Mouse (Mus musculus) liver, embryonic 12.5 days (tissue): ENCODE results near the gene Rgs16. TPM values are rescaled to one million over a fixed set of nuclear protein-coding genes. Genes with fewer than 3 reads are reported as not detected.

ENCODE experiments used
- ATAC-seq: fragments of 200-750 bp; cut with Nextera tagmentation; 2 replicates; pipeline ENCODE4 v1.8.0; 2017; ENCODE audit warnings: moderate number of reproducible peaks, mild to moderate bottlenecking, moderate library complexity
- H3K27ac ChIP-seq: fragments of 300-500 bp; sonication (generic); 2 replicates; pipeline ENCODE4 v1.5.1; 2016; ENCODE audit warnings: mild to moderate bottlenecking
- H3K27me3 ChIP-seq: fragments of 300-500 bp; sonication (generic); replicated peaks from 2 replicates; pipeline ENCODE4 v1.6.1; 2016; ENCODE audit warnings: mild to moderate bottlenecking, moderate library complexity
- H3K36me3 ChIP-seq: fragments of 300-500 bp; sonication (generic); 2 replicates; pipeline ENCODE4 v1.6.1; 2016; ENCODE audit warnings: mild to moderate bottlenecking, moderate library complexity
- H3K4me1 ChIP-seq: fragments of 300-500 bp; sonication (generic); 2 replicates; pipeline ENCODE4 v1.6.1; 2016
- H3K4me2 ChIP-seq: fragments of 300-500 bp; sonication (generic); 2 replicates; pipeline ENCODE4 v1.6.1; 2016; ENCODE audit warnings: mild to moderate bottlenecking, moderate library complexity
- H3K4me3 ChIP-seq: fragments of 300-500 bp; sonication (generic); 2 replicates; pipeline ENCODE4 v1.5.1; 2016; ENCODE audit warnings: mild to moderate bottlenecking, moderate library complexity
- H3K9ac ChIP-seq: fragments of 300-500 bp; sonication (generic); 2 replicates; pipeline ENCODE4 v1.6.1; 2016; ENCODE audit warnings: mild to moderate bottlenecking, moderate library complexity
- H3K9me3 ChIP-seq: fragments of 300-500 bp; sonication (generic); replicated peaks from 2 replicates; pipeline ENCODE4 v1.6.1; 2016; ENCODE audit warnings: mild to moderate bottlenecking, moderate library complexity
- WGBS: fragments of 180-500 bp; shearing (Covaris S2); methylation state at CpG from one replicate; pipeline ENCODE4 v1.1.7; 2016; ENCODE audit not compliant: insufficient replicate concordance; 5-methylcytosine and 5-hydroxymethylcytosine counted together
- polyA plus RNA-seq: library from polyadenylated mRNA; unstranded; fragments of >200 nt; fragmentation: Nextera tagmentation; extraction: Ambion mirVana; gene quantifications from 2 replicates; pipeline ENCODE4 v1.2.1, GENCODE M21; 2016

Gene Rgs16
- polyA plus RNA-seq, 1 experiment from 2014 or later = 0.57 TPM

GRCm38 (mm10) chr1:153726636-153727035 lies 13.5 kb upstream of the Rgs16 start:
- no peaks in the 10 kb centered on the region for H3K27me3 ChIP-seq
- H3K9me3 ChIP-seq = no peaks in the 10 kb centered on the region
- no peak for ATAC-seq
- H3K36me3 ChIP-seq = no peaks in the 10 kb centered on the region
- no peaks in the 10 kb centered on the region for H3K4me1 ChIP-seq
- no peak overlapping the region for H3K4me3 ChIP-seq
- H3K27ac ChIP-seq = no peak overlapping the region
- 75% methylated on average over 16 of the region's 16 CpGs for WGBS
- no peak overlapping the region for H3K9ac ChIP-seq
- no peak overlapping the region for H3K4me2 ChIP-seq

GRCm38 (mm10) chr1:153729806-153730205 lies 10.3 kb upstream of the Rgs16 start:
- Histone ChIP-seq H3K36me3 (no peaks in the 10 kb centered on the region), H3K9me3 (no peaks in the 10 kb centered on the region), H3K27me3 (peaks cover 1% of the 10 kb centered on the region; the same call in 1 of the 2 replicates), H3K4me1 (no peaks in the 10 kb centered on the region), H3K27ac (no peak overlapping the region), H3K4me3 (no peak overlapping the region), H3K4me2 (no peak overlapping the region), H3K9ac (no peak overlapping the region)
- no peak for ATAC-seq
- WGBS = 31% methylated on average over 2 of the region's 2 CpGs

GRCm38 (mm10) chr1:153730671-153731070 lies 9.5 kb upstream of the Rgs16 start:
- Histone ChIP-seq H3K36me3 (no peaks in the 10 kb centered on the region), H3K4me2 (no peak overlapping the region), H3K9me3 (no peaks in the 10 kb centered on the region), H3K4me3 (no peak overlapping the region), H3K27ac (no peak overlapping the region), H3K9ac (no peak overlapping the region), H3K27me3 (peaks cover 10% of the 10 kb centered on the region; the same call in 1 of the 2 replicates), H3K4me1 (no peaks in the 10 kb centered on the region)
- 46% methylated on average over 3 of the region's 3 CpGs for WGBS
- no peak for ATAC-seq

GRCm38 (mm10) chr1:153733181-153733580 lies 7.0 kb upstream of the Rgs16 start:
- Histone ChIP-seq H3K4me3 (no peak overlapping the region), H3K9ac (no peak overlapping the region), H3K4me1 (no peaks in the 10 kb centered on the region), H3K27ac (no peak overlapping the region), H3K27me3 (peaks cover 34% of the 10 kb centered on the region), H3K36me3 (no peaks in the 10 kb centered on the region), H3K4me2 (no peak overlapping the region), H3K9me3 (no peaks in the 10 kb centered on the region)
- WGBS = 63% methylated on average over 9 of the region's 9 CpGs
- no peak for ATAC-seq

- Histone ChIP-seq H3K4me2 (no peak overlapping the region), H3K27ac (no peak overlapping the region), H3K4me3 (no peak overlapping the region), H3K9me3 (no peaks in the 10 kb centered on the region), H3K36me3 (no peaks in the 10 kb centered on the region), H3K9ac (no peak overlapping the region), H3K4me1 (no peaks in the 10 kb centered on the region), H3K27me3 (peaks cover 50% of the 10 kb centered on the region)
- WGBS = 59% methylated on average over 4 of the region's 4 CpGs
- no peak for ATAC-seq
Measured at GRCm38 (mm10) chr1:153734866-153735265, 5.3 kb upstream of the Rgs16 start.

GRCm38 (mm10) chr1:153736096-153736495 lies 4.1 kb upstream of the Rgs16 start:
- H3K36me3 ChIP-seq = no peaks in the 10 kb centered on the region
- H3K9me3 ChIP-seq = no peaks in the 10 kb centered on the region
- ATAC-seq = no peak
- no peak overlapping the region for H3K27ac ChIP-seq
- H3K27me3 ChIP-seq = peaks cover 63% of the 10 kb centered on the region
- no peak overlapping the region for H3K9ac ChIP-seq
- no peak overlapping the region for H3K4me2 ChIP-seq
- H3K4me3 ChIP-seq = no peak overlapping the region
- 0 out of 2 replicates have a peak, but pooled peaks cover 5% of the 10 kb centered on the region for H3K4me1 ChIP-seq
- WGBS = 36% methylated on average over 6 of the region's 6 CpGs

GRCm38 (mm10) chr1:153737101-153738085 lies 2.8 kb upstream of the Rgs16 start:
- Histone ChIP-seq H3K4me1 (0 out of 2 replicates have a peak, but pooled peaks cover 5% of the 10 kb centered on the region), H3K27me3 (peaks cover 73% of the 10 kb centered on the region), H3K4me3 (no peak overlapping the region), H3K9ac (no peak overlapping the region), H3K9me3 (no peaks in the 10 kb centered on the region), H3K4me2 (no peak overlapping the region), H3K27ac (no peak overlapping the region), H3K36me3 (no peaks in the 10 kb centered on the region)
- WGBS = 47% methylated on average over 9 of the region's 9 CpGs
- no peak for ATAC-seq

- 15% methylated on average over 13 of the region's 13 CpGs for WGBS
- ATAC-seq = no peak
Measured at GRCm38 (mm10) chr1:153739437-153740015, 623 bp upstream of the Rgs16 start.

GRCm38 (mm10) chr1:153740775-153741400 lies 739 bp downstream of the Rgs16 start:
- Histone ChIP-seq H3K4me2 (peak overlapping the region; percentile 56), H3K9ac (no peak overlapping the region), H3K36me3 (no peaks in the 10 kb centered on the region), H3K27me3 (peaks cover 61% of the 10 kb centered on the region), H3K4me3 (0 out of 2 replicates have a peak overlapping the region, but pooled peaks have one; percentile 28), H3K27ac (no peak overlapping the region), H3K4me1 (0 out of 2 replicates have a peak, but pooled peaks cover 5% of the 10 kb centered on the region), H3K9me3 (no peaks in the 10 kb centered on the region)
- WGBS = 39% methylated on average over 12 of the region's 12 CpGs
- no peak for ATAC-seq

More at GRCm38 (mm10) chr1:153739437-153740015, 623 bp upstream of the Rgs16 start:
- Histone ChIP-seq H3K27me3 (peaks cover 73% of the 10 kb centered on the region), H3K9ac (no peak overlapping the region), H3K36me3 (no peaks in the 10 kb centered on the region), H3K4me2 (peak overlapping the region; percentile 56), H3K27ac (no peak overlapping the region), H3K4me1 (0 out of 2 replicates have a peak, but pooled peaks cover 5% of the 10 kb centered on the region), H3K4me3 (peak overlapping the region; percentile 28; the same call in 1 of the 2 replicates), H3K9me3 (no peaks in the 10 kb centered on the region)

GRCm38 (mm10) chr1:153741551-153742316 lies 1.6 kb downstream of the Rgs16 start:
- Histone ChIP-seq H3K36me3 (no peaks in the 10 kb centered on the region), H3K4me1 (peaks cover 5% of the 10 kb centered on the region; the same call in 1 of the 2 replicates), H3K4me3 (no peak overlapping the region), H3K9me3 (no peaks in the 10 kb centered on the region), H3K27me3 (peaks cover 54% of the 10 kb centered on the region), H3K9ac (no peak overlapping the region), H3K4me2 (no peak overlapping the region), H3K27ac (no peak overlapping the region)
- 60% methylated on average over 18 of the region's 18 CpGs for WGBS
- no peak for ATAC-seq

- H3K9me3 ChIP-seq = no peaks in the 10 kb centered on the region
- peaks cover 11% of the 10 kb centered on the region for H3K4me1 ChIP-seq
- 44% methylated on average over 11 of the region's 11 CpGs for WGBS
- H3K9ac ChIP-seq = no peak overlapping the region
- no peak for ATAC-seq
- no peak overlapping the region for H3K4me2 ChIP-seq
- no peaks in the 10 kb centered on the region for H3K36me3 ChIP-seq
- no peak overlapping the region for H3K27ac ChIP-seq
- no peak overlapping the region for H3K4me3 ChIP-seq
- peaks cover 45% of the 10 kb centered on the region for H3K27me3 ChIP-seq
Measured at GRCm38 (mm10) chr1:153742374-153743155, 2.4 kb downstream of the Rgs16 start.
